Mouse (Mus musculus) intestine, embryonic 14.5 days (tissue): ENCODE results near the gene Agap3. TPM values are rescaled to one million over a fixed set of nuclear protein-coding genes. Genes with fewer than 3 reads are reported as not detected.
A peak's percentile ranks its signal among the peaks of the same experiment; 100 is the strongest.

Source experiments
- ATAC-seq: fragments of 200-750 bp; cut with Nextera tagmentation; replicated peaks from 2 replicates; pipeline ENCODE4 v1.8.0; 2017; ENCODE audit warnings: low read depth, moderate number of reproducible peaks, moderate TSS enrichment, moderate library complexity; ENCODE audit not compliant: low FRiP score, low TSS enrichment
- DNase-seq: peaks from one replicate; pipeline ENCODE4 v3.0.0-alpha.2; 2018; ENCODE audit warnings: low spot score
- H3K27ac ChIP-seq: fragments of 300-500 bp; sonication (generic); 2 replicates; pipeline ENCODE4 v1.5.1; 2014; ENCODE audit warnings: low read depth, mild to moderate bottlenecking, control low read depth
- H3K27me3 ChIP-seq: fragments of 300-500 bp; sonication (generic); replicated peaks from 2 replicates; pipeline ENCODE4 v1.6.1; 2014; ENCODE audit warnings: low read length, control low read depth; ENCODE audit not compliant: control insufficient read depth, insufficient read depth
- H3K36me3 ChIP-seq: fragments of 300-500 bp; sonication (generic); 2 replicates; pipeline ENCODE4 v1.6.1; 2014; ENCODE audit warnings: low read length, control low read depth; ENCODE audit not compliant: control insufficient read depth, insufficient read depth
- H3K4me1 ChIP-seq: fragments of 300-500 bp; sonication (generic); replicated peaks from 2 replicates; pipeline ENCODE4 v1.6.1; 2014; ENCODE audit warnings: low read length, control low read depth, mixed read lengths; ENCODE audit not compliant: control insufficient read depth, insufficient read depth
- H3K4me2 ChIP-seq: fragments of 300-500 bp; sonication (generic); 2 replicates; pipeline ENCODE4 v1.6.1; 2014; ENCODE audit warnings: low read length
- H3K4me3 ChIP-seq: fragments of 300-500 bp; sonication (generic); 2 replicates; pipeline ENCODE4 v1.5.1; 2014; ENCODE audit warnings: low read depth, low read length, control low read depth, mixed read lengths
- H3K9ac ChIP-seq: fragments of 300-500 bp; sonication (generic); 2 replicates; pipeline ENCODE4 v1.6.1; 2014; ENCODE audit warnings: mild to moderate bottlenecking, low read length
- H3K9me3 ChIP-seq: fragments of 300-500 bp; sonication (generic); 2 replicates; pipeline ENCODE4 v1.6.1; 2016; ENCODE audit warnings: low read length, control low read depth; ENCODE audit not compliant: control insufficient read depth
- WGBS: fragments of 180-500 bp; shearing (Covaris S2); extraction: QIAGEN DNeasy Blood & Tissue Kit; methylation state at CpG from one replicate; pipeline ENCODE4 v1.1.7; 2014; 5-methylcytosine and 5-hydroxymethylcytosine counted together
- polyA plus RNA-seq: library from polyadenylated mRNA; unstranded; fragments of >200 nt; fragmentation: Nextera tagmentation; extraction: Ambion mirVana; gene quantifications from 2 replicates; pipeline ENCODE4 v1.2.1, GENCODE M21; 2014

Agap3 gene
- polyA plus RNA-seq, 1 experiment from 2014 or later, result 22.0 TPM

DNA sequence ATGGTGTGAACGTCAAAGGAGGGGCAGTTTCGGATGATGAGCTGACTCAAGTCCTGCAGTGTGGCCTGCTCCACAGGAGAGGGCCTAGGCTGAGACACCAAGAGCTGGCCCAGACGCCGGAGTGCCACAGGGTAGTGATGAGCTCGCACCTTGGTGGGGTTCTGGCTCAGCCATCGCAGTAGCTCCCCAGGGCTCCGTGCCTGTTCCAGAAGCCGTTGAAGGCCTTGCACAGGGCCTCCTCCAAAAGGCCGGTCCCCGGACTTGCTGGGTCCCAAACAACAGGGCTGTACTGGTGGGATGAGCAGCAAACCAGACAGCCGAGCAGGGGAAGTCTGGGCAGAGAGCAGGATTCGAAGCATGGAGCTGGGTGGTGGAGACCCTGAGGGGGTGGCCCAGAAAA lies 8.1 kb upstream of the Agap3 start:
- peak overlapping the region; percentile 97 for H3K9ac ChIP-seq
- ATAC-seq, result no peak
- H3K9me3 ChIP-seq, result no peaks in the 10 kb centered on the region
- H3K36me3 ChIP-seq, result peaks cover 49% of the 10 kb centered on the region
- DNase-seq, result no peak
- no peaks in the 10 kb centered on the region for H3K27me3 ChIP-seq
- peak overlapping the region; percentile 89 for H3K4me3 ChIP-seq
- H3K4me2 ChIP-seq, result peak overlapping the region; percentile 91
- H3K27ac ChIP-seq, result no peak overlapping the region
- H3K4me1 ChIP-seq, result peaks cover 19% of the 10 kb centered on the region
- 85% methylated on average over 12 of the region's 12 CpGs for WGBS

GRCm38 (mm10) chr5:24444746-24445427 lies 7.1 kb upstream of the Agap3 start, which contains the start of gene Fastk:
Gene Fastk, minus strand, starts transcription at chr5:24445287.
- peak within 1 kb of the TSS; percentile 97 for H3K9ac ChIP-seq
- peak within 1 kb of the TSS; percentile 89 for H3K4me3 ChIP-seq

DNA sequence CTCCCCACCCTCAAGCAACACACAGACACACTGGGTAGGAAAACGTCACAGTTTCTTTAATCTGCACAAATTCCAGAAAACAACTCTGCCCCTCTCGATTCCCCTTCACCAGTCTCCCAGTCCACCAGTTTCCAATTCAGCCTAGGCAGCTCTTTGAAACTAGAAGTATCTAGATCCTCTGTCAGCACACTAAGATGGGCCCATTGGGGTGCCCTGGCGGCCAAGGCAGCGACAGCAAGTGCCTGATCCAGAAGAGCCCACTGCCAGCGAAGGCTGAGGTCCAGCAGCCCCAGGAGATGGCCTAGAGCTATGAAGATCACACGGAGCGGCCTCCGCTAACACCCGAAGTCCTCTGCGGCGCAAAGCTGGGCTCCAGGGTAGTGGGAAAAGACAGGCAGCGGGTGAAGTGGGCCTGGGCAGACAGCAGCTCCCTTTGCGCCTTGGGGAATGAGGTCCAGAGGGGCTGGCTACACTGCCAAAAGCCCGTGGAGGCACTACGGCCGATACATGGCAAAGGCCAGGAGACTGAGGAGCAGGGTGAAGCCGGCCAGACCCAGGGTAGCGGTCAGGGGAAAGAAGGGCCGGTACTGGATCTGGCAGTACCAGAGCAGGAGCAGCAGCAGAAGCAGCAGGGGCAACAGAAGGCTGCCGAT lies 6.4 kb upstream of the Agap3 start:
- Histone ChIP-seq H3K4me2 (peak overlapping the region; percentile 91), H3K9me3 (no peaks in the 10 kb centered on the region), H3K36me3 (peaks cover 33% of the 10 kb centered on the region), H3K27me3 (no peaks in the 10 kb centered on the region), H3K4me1 (peaks cover 19% of the 10 kb centered on the region), H3K9ac (peak overlapping the region; percentile 40), H3K27ac (peak overlapping the region; percentile 84), H3K4me3 (peak overlapping the region; percentile 89)
- WGBS, result 57% methylated on average over 20 of the region's 20 CpGs
- ATAC-seq, result 0 out of 2 replicates have a peak, but pooled peaks have one; percentile 1
- no peak for DNase-seq

More at GRCm38 (mm10) chr5:24444746-24445427, 7.1 kb upstream of the Agap3 start, which contains the start of gene Fastk:
- no peaks in the 10 kb centered on the region for H3K9me3 ChIP-seq
- ATAC-seq, result peak; percentile 83
- H3K4me2 ChIP-seq, result peak within 1 kb of the TSS; percentile 91
- peaks cover 39% of the 10 kb centered on the region for H3K36me3 ChIP-seq
- DNase-seq, result peak; percentile 91
- no peaks in the 10 kb centered on the region for H3K27me3 ChIP-seq
- under 1% methylated on average over 60 of the region's 60 CpGs for WGBS
- peaks cover 19% of the 10 kb centered on the region for H3K4me1 ChIP-seq
- peak within 1 kb of the TSS; percentile 84 for H3K27ac ChIP-seq

- Histone ChIP-seq H3K9ac (no peak overlapping the region), H3K4me1 (peaks cover 24% of the 10 kb centered on the region), H3K27ac (no peak overlapping the region), H3K36me3 (peaks cover 22% of the 10 kb centered on the region), H3K27me3 (no peaks in the 10 kb centered on the region), H3K9me3 (no peaks in the 10 kb centered on the region), H3K4me3 (no peak overlapping the region), H3K4me2 (no peak overlapping the region)
- DNase-seq, result no peak
- 91% methylated on average over 7 of the region's 7 CpGs for WGBS
- ATAC-seq, result no peak
Observed at GRCm38 (mm10) chr5:24446630-24447029, 5.3 kb upstream of the Agap3 start.

DNA sequence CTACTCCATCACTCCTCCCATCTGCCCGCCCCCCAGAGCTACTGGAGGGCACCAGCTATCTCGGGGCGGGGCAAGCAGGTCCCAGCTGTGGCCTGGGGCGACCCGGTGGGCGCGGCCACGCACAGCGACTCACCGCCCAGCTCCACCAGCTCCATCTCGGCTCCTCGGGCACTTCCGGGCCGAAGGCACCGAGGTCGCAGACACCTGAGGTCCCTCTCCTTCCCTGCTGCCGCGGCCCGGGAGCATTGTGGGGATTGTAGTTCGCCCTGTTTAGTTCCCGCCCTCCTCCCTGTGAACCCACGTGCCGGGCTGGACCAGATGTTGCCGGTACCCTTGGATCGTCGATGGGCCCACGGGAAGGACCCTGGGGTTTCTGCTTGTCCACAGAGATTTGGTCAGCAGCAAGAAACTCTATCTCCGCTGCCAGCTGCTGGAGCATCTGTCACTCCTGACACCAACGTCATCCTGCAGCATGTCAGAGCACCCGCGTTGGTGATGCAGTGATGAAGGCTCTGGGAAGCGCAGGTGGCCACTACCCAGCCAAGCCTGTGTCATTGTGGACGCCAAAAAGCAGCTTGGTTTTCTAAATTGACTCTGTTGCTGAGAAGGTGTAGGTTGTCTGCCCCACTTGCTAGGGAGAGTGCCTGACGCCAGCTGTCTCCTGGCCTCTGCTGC lies 4.2 kb upstream of the Agap3 start, which contains the start of gene Tmub1:
Gene Tmub1, minus strand, starts transcription at position 231 of the 675 bp plus-strand sequence.
- Histone ChIP-seq H3K27ac (no peak within 1 kb of the TSS), H3K27me3 (no peaks in the 10 kb centered on the region), H3K4me1 (peaks cover 24% of the 10 kb centered on the region), H3K36me3 (peaks cover 12% of the 10 kb centered on the region), H3K9ac (peak within 1 kb of the TSS; percentile 17), H3K4me2 (peak within 1 kb of the TSS; percentile 52), H3K4me3 (peak within 1 kb of the TSS; percentile 50), H3K9me3 (no peaks in the 10 kb centered on the region)
- ATAC-seq (peak; percentile 51), DNase-seq (peak; percentile 87)
- 2% methylated on average over 34 of the region's 34 CpGs for WGBS

DNA sequence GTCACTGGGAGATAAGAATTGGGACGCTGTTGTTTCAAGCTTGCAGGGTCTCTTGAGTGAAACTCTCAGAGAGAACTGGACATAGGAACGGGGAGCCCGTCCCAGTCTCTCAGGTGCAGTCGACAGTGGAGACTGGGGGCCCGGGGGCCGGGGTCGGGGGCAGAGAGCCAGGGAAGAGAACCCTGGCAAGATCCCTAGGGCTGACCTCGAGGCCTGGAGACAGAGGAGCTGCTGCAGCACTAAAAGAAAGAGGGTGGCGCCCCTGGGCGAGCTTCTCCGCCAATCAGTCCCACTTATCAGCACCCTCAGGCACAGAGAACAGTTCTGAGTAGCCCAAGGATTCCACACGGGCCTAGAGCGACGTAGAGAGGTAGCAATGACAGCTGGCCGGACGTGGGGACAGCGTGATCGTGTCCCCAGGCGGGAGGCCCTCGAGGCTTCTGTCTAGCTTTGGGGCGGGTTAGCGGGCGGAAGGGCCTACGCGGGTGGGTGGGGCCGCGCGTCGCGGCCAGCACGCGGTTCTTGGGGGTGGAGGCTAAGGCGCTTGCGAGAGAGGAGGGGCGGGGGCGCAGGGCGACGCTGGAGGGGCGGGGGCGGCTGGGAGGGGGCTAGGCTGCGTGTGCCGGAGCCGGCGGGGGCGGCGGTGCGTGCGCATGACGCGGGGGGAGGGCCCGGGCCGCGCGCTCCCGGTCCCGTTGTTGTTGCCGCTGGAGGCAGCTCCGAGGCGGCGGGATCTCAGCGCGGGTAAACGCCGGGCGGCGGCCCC lies 530 bp upstream of the Agap3 start:
- no peaks in the 10 kb centered on the region for H3K36me3 ChIP-seq
- peak; percentile 74 for ATAC-seq
- H3K9me3 ChIP-seq, result no peaks in the 10 kb centered on the region
- peak overlapping the region; percentile 96 for H3K4me2 ChIP-seq
- peak overlapping the region; percentile 86 for H3K27ac ChIP-seq
- DNase-seq, result peak; percentile 90
- 3% methylated on average over 46 of the region's 66 CpGs for WGBS
- peak overlapping the region; percentile 80 for H3K9ac ChIP-seq
- H3K4me3 ChIP-seq, result peak overlapping the region; percentile 87
- H3K27me3 ChIP-seq, result no peaks in the 10 kb centered on the region
- peaks cover 39% of the 10 kb centered on the region for H3K4me1 ChIP-seq

DNA sequence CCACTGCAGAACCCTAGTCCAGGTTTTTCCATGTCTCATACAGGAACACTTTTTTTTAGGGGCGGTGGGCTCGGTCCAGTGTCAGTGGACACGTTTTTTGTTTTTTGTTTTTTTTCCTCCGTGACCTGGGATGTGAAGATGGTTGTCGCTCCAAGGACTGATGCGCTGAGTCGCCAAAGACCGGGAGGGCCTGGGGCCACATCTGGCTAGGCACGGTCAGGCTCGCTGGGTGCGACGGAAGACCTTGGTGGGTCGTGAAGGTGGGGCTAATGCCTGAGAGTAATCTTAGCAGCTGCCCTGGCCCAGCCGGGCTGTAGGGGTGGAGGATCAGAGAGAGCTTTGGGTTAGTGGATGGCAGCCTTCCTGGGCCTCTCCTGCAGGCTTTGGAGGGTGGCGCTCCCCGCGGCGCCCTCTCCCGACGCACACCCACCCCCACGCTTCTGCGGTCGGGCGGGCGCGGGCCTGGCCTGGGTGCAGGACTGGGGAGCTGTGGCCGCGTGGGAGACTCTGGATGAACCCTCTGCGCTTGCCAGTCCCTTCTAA lies 785 bp downstream of the Agap3 start:
- DNase-seq (peak; percentile 76), ATAC-seq (peak; percentile 6; the same call in 1 of the 2 replicates)
- WGBS, result under 1% methylated on average over 29 of the region's 29 CpGs
- H3K4me2 ChIP-seq, result peak overlapping the region; percentile 96
- peak overlapping the region; percentile 87 for H3K4me3 ChIP-seq
- peaks cover 39% of the 10 kb centered on the region for H3K4me1 ChIP-seq
- peak overlapping the region; percentile 86 for H3K27ac ChIP-seq
- H3K9me3 ChIP-seq, result no peaks in the 10 kb centered on the region
- H3K27me3 ChIP-seq, result no peaks in the 10 kb centered on the region
- H3K9ac ChIP-seq, result peak overlapping the region; percentile 80
- no peaks in the 10 kb centered on the region for H3K36me3 ChIP-seq
